Mouse (Mus musculus) intestine, embryonic 15.5 days (tissue): ENCODE measurements around the gene Gm45062. TPM values are rescaled to one million over a fixed set of nuclear protein-coding genes. Genes with fewer than 3 reads are reported as not detected.

Experiments used
- ATAC-seq: fragments of 200-750 bp; cut with Nextera tagmentation; 2 replicates; pipeline ENCODE4 v1.8.0; 2017; ENCODE audit warnings: moderate TSS enrichment, moderate library complexity
- H3K27ac ChIP-seq: fragments of 300-500 bp; sonication (generic); 2 replicates; pipeline ENCODE4 v1.5.1; 2015; ENCODE audit warnings: mild to moderate bottlenecking, inconsistent platforms
- H3K27me3 ChIP-seq: fragments of 300-500 bp; sonication (generic); replicated peaks from 2 replicates; pipeline ENCODE4 v1.6.1; 2015; ENCODE audit warnings: inconsistent platforms
- H3K36me3 ChIP-seq: fragments of 300-500 bp; sonication (generic); 2 replicates; pipeline ENCODE4 v1.6.1; 2015; ENCODE audit warnings: inconsistent platforms
- H3K4me1 ChIP-seq: fragments of 300-500 bp; sonication (generic); replicated peaks from 2 replicates; pipeline ENCODE4 v1.6.1; 2015; ENCODE audit warnings: inconsistent platforms
- H3K4me2 ChIP-seq: fragments of 300-500 bp; sonication (generic); replicated peaks from 2 replicates; pipeline ENCODE4 v1.6.1; 2015; ENCODE audit warnings: mild to moderate bottlenecking, inconsistent platforms
- H3K4me3 ChIP-seq: fragments of 300-500 bp; sonication (generic); replicated peaks from 2 replicates; pipeline ENCODE4 v1.5.1; 2015; ENCODE audit warnings: inconsistent platforms
- H3K9ac ChIP-seq: fragments of 300-500 bp; sonication (generic); 2 replicates; pipeline ENCODE4 v1.6.1; 2015; ENCODE audit warnings: inconsistent platforms
- H3K9me3 ChIP-seq: fragments of 300-500 bp; sonication (generic); 2 replicates; pipeline ENCODE4 v1.6.1; 2016; ENCODE audit warnings: inconsistent platforms
- WGBS: fragments of 180-500 bp; shearing (Covaris S2); methylation state at CpG from one replicate; pipeline ENCODE4 v1.1.7; 2015; 5-methylcytosine and 5-hydroxymethylcytosine counted together
- polyA plus RNA-seq: library from polyadenylated mRNA; unstranded; fragments of >200 nt; fragmentation: Nextera tagmentation; extraction: Ambion mirVana; gene quantifications from 2 replicates; pipeline ENCODE4 v1.2.1, GENCODE M21; 2015

Gene Gm45062
- 5.1 and 6.7 TPM in 2 replicates for polyA plus RNA-seq

- Histone ChIP-seq H3K27me3 (no peaks in the 10 kb centered on the region), H3K36me3 (no peaks in the 10 kb centered on the region), H3K4me3 (peak within 1 kb of the TSS; percentile 83), H3K4me1 (no peaks in the 10 kb centered on the region), H3K27ac (peak within 1 kb of the TSS; percentile 79), H3K9ac (peak within 1 kb of the TSS; percentile 78), H3K4me2 (peak within 1 kb of the TSS; percentile 85), H3K9me3 (no peaks in the 10 kb centered on the region)
- peak; percentile 100 for ATAC-seq
- under 1% methylated on average over 64 of the region's 64 CpGs for WGBS
Measured at GRCm38 (mm10) chr6:8259004-8259666, at the start of gene Gm45062, which contains the start of the genes Rpa3 and Umad1. TSS of gene Gm45062 (plus strand) at chr6:8259450. TSS of gene Rpa3 (minus strand) at chr6:8259173. TSS of gene Umad1 (plus strand) at chr6:8259288.

- Histone ChIP-seq H3K4me1 (no peaks in the 10 kb centered on the region), H3K9me3 (no peaks in the 10 kb centered on the region), H3K27me3 (no peaks in the 10 kb centered on the region), H3K36me3 (no peaks in the 10 kb centered on the region), H3K4me2 (peak overlapping the region; percentile 53), H3K9ac (peak overlapping the region; percentile 90), H3K4me3 (peak overlapping the region; percentile 89), H3K27ac (peak overlapping the region; percentile 96)
- ATAC-seq: 0 out of 2 replicates have a peak, but pooled peaks have one; percentile 4
- 12% methylated on average over 10 of the region's 10 CpGs for WGBS
Measured at GRCm38 (mm10) chr6:8209866-8210186, 49.4 kb upstream of the Gm45062 start.

- ATAC-seq: no peak
- H3K27ac ChIP-seq: no peak overlapping the region
- H3K4me2 ChIP-seq: peak overlapping the region; percentile 53
- H3K27me3 ChIP-seq: no peaks in the 10 kb centered on the region
- H3K4me1 ChIP-seq: no peaks in the 10 kb centered on the region
- no peak overlapping the region for H3K9ac ChIP-seq
- 91% methylated on average over 3 of the region's 3 CpGs for WGBS
- 0 out of 2 replicates have a peak, but pooled peaks cover 3% of the 10 kb centered on the region for H3K36me3 ChIP-seq
- H3K4me3 ChIP-seq: no peak overlapping the region
- no peaks in the 10 kb centered on the region for H3K9me3 ChIP-seq
Measured at GRCm38 (mm10) chr6:8210661-8211060, 48.6 kb upstream of the Gm45062 start.

- H3K4me3 ChIP-seq: no peak overlapping the region
- H3K27me3 ChIP-seq: no peaks in the 10 kb centered on the region
- H3K4me2 ChIP-seq: no peak overlapping the region
- WGBS: 71% methylated on average over 3 of the region's 3 CpGs
- H3K9me3 ChIP-seq: no peaks in the 10 kb centered on the region
- no peak overlapping the region for H3K27ac ChIP-seq
- no peak for ATAC-seq
- H3K4me1 ChIP-seq: no peaks in the 10 kb centered on the region
- H3K36me3 ChIP-seq: no peaks in the 10 kb centered on the region; the same call in 1 of the 2 replicates
- H3K9ac ChIP-seq: no peak overlapping the region
Measured at GRCm38 (mm10) chr6:8227035-8227434, 32.2 kb upstream of the Gm45062 start.

GRCm38 (mm10) chr6:8228596-8228995, 30.7 kb upstream of the Gm45062 start:
- no peak overlapping the region for H3K4me2 ChIP-seq
- H3K36me3 ChIP-seq: peaks cover 5% of the 10 kb centered on the region; the same call in 1 of the 2 replicates
- WGBS: 93% methylated on average over 3 of the region's 3 CpGs

GRCm38 (mm10) chr6:8258316-8258715, 934 bp upstream of the Gm45062 start:
- peak overlapping the region; percentile 83 for H3K4me3 ChIP-seq
- no peaks in the 10 kb centered on the region for H3K27me3 ChIP-seq
- ATAC-seq: no peak
- H3K4me2 ChIP-seq: peak overlapping the region; percentile 64
- H3K4me1 ChIP-seq: no peaks in the 10 kb centered on the region
- H3K9ac ChIP-seq: peak overlapping the region; percentile 78
- 7% methylated on average over 6 of the region's 6 CpGs for WGBS
- H3K36me3 ChIP-seq: peaks cover 3% of the 10 kb centered on the region; the same call in 1 of the 2 replicates
- peak overlapping the region; percentile 73; the same call in 1 of the 2 replicates for H3K27ac ChIP-seq
- no peaks in the 10 kb centered on the region for H3K9me3 ChIP-seq

More at GRCm38 (mm10) chr6:8228596-8228995, 30.7 kb upstream of the Gm45062 start:
- H3K27ac ChIP-seq: no peak overlapping the region
- H3K27me3 ChIP-seq: no peaks in the 10 kb centered on the region
- no peak overlapping the region for H3K4me3 ChIP-seq
- ATAC-seq: no peak
- H3K9ac ChIP-seq: no peak overlapping the region
- H3K9me3 ChIP-seq: no peaks in the 10 kb centered on the region
- H3K4me1 ChIP-seq: no peaks in the 10 kb centered on the region

- Histone ChIP-seq H3K9ac (peak overlapping the region; percentile 72), H3K27ac (peak overlapping the region; percentile 79), H3K4me1 (no peaks in the 10 kb centered on the region), H3K36me3 (no peaks in the 10 kb centered on the region), H3K27me3 (no peaks in the 10 kb centered on the region), H3K4me3 (peak overlapping the region; percentile 83), H3K9me3 (no peaks in the 10 kb centered on the region), H3K4me2 (peak overlapping the region; percentile 85)
- no peak for ATAC-seq
- WGBS: 0% methylated on average over 8 of the region's 8 CpGs
Measured at GRCm38 (mm10) chr6:8259667-8260044, 406 bp downstream of the Gm45062 start.

- peak; percentile 61 for ATAC-seq
- 78% methylated on average over 3 of the region's 3 CpGs for WGBS
- H3K4me2 ChIP-seq: no peak overlapping the region
Measured at GRCm38 (mm10) chr6:8271047-8271446, 11.8 kb downstream of the Gm45062 start.

GRCm38 (mm10) chr6:8274387-8275054, 15.3 kb downstream of the Gm45062 start:
- Histone ChIP-seq H3K9me3 (no peaks in the 10 kb centered on the region), H3K9ac (no peak overlapping the region), H3K27me3 (no peaks in the 10 kb centered on the region), H3K4me1 (no peaks in the 10 kb centered on the region), H3K27ac (no peak overlapping the region), H3K36me3 (no peaks in the 10 kb centered on the region), H3K4me3 (no peak overlapping the region), H3K4me2 (no peak overlapping the region)
- WGBS: 38% methylated on average over 6 of the region's 6 CpGs
- no peak for ATAC-seq

More at GRCm38 (mm10) chr6:8271047-8271446, 11.8 kb downstream of the Gm45062 start:
- no peak overlapping the region for H3K9ac ChIP-seq
- H3K36me3 ChIP-seq: no peaks in the 10 kb centered on the region
- H3K27me3 ChIP-seq: no peaks in the 10 kb centered on the region
- no peaks in the 10 kb centered on the region for H3K4me1 ChIP-seq
- no peak overlapping the region for H3K27ac ChIP-seq
- H3K9me3 ChIP-seq: no peaks in the 10 kb centered on the region
- no peak overlapping the region for H3K4me3 ChIP-seq

GRCm38 (mm10) chr6:8275098-8275497, 15.8 kb downstream of the Gm45062 start:
- Histone ChIP-seq H3K27ac (no peak overlapping the region), H3K36me3 (no peaks in the 10 kb centered on the region), H3K4me2 (no peak overlapping the region), H3K9me3 (no peaks in the 10 kb centered on the region), H3K27me3 (no peaks in the 10 kb centered on the region), H3K4me1 (no peaks in the 10 kb centered on the region), H3K9ac (no peak overlapping the region), H3K4me3 (no peak overlapping the region)
- no peak for ATAC-seq
- 24% methylated on average over 1 of the region's 1 CpGs for WGBS

- Histone ChIP-seq H3K4me1 (no peaks in the 10 kb centered on the region), H3K36me3 (no peaks in the 10 kb centered on the region), H3K4me3 (no peak overlapping the region), H3K9ac (no peak overlapping the region), H3K27ac (no peak overlapping the region), H3K4me2 (no peak overlapping the region), H3K9me3 (no peaks in the 10 kb centered on the region), H3K27me3 (no peaks in the 10 kb centered on the region)
- WGBS: 54% methylated on average over 4 of the region's 4 CpGs
- peak; percentile 39; the same call in 1 of the 2 replicates for ATAC-seq
Measured at GRCm38 (mm10) chr6:8276431-8276830, 17.2 kb downstream of the Gm45062 start.

- Histone ChIP-seq H3K9me3 (no peaks in the 10 kb centered on the region), H3K27ac (no peak overlapping the region), H3K27me3 (no peaks in the 10 kb centered on the region), H3K4me1 (no peaks in the 10 kb centered on the region), H3K4me3 (no peak overlapping the region), H3K9ac (no peak overlapping the region), H3K36me3 (no peaks in the 10 kb centered on the region), H3K4me2 (no peak overlapping the region)
- WGBS: 73% methylated on average over 5 of the region's 5 CpGs
- no peak for ATAC-seq
Measured at GRCm38 (mm10) chr6:8278426-8279002, 19.3 kb downstream of the Gm45062 start.
